Mouse (Mus musculus) urinary bladder, postnatal 36 days (tissue): ENCODE data around the gene 4930503B20Rik.

ENCODE experiments used
- DNase-seq, 2 experiments: peaks; one replicate each; pipeline ENCODE4 v3.0.0; 2022; ENCODE audit warnings: low spot score in 2 of 2, mixed read lengths in 1 of 2

The 4930503B20Rik gene

GRCm38 (mm10) chr3:146651217-146651616 lies at the start of gene 4930503B20Rik:
Gene 4930503B20Rik (minus strand): TSS chr3:146651317.
- DNase-seq: no peak

- no peak for DNase-seq
Measured at GRCm38 (mm10) chr3:146700051-146700450, 48.9 kb upstream of the 4930503B20Rik start.

GRCm38 (mm10) chr3:146698982-146699381 lies 47.9 kb upstream of the 4930503B20Rik start:
- DNase-seq: no peak

GRCm38 (mm10) chr3:146692547-146692946 lies 41.4 kb upstream of the 4930503B20Rik start:
- no peak for DNase-seq

GRCm38 (mm10) chr3:146687121-146687725 lies 36.1 kb upstream of the 4930503B20Rik start:
- DNase-seq: no peak

GRCm38 (mm10) chr3:146686428-146686827 lies 35.3 kb upstream of the 4930503B20Rik start:
- no peak for DNase-seq

GRCm38 (mm10) chr3:146684811-146685675 lies 33.9 kb upstream of the 4930503B20Rik start, which contains the start of gene Samd13:
Gene Samd13 (minus strand): TSS chr3:146685592.
- DNase-seq: peak; percentile 2 to 48

- DNase-seq: no peak
Measured at GRCm38 (mm10) chr3:146683095-146683494, 32.0 kb upstream of the 4930503B20Rik start.

GRCm38 (mm10) chr3:146682140-146682651 lies 31.1 kb upstream of the 4930503B20Rik start:
- DNase-seq: peak; percentile 21 to 35

- DNase-seq: no peak
Measured at GRCm38 (mm10) chr3:146681696-146682095, 30.6 kb upstream of the 4930503B20Rik start.

- DNase-seq: no peak
Measured at GRCm38 (mm10) chr3:146680625-146681024, 29.5 kb upstream of the 4930503B20Rik start.

GRCm38 (mm10) chr3:146679646-146680045 lies 28.5 kb upstream of the 4930503B20Rik start:
- no peak for DNase-seq

- DNase-seq: no peak
Measured at GRCm38 (mm10) chr3:146676193-146676592, 25.1 kb upstream of the 4930503B20Rik start.

- no peak for DNase-seq
Measured at GRCm38 (mm10) chr3:146675101-146675500, 24.0 kb upstream of the 4930503B20Rik start.

- DNase-seq: no peak
Measured at GRCm38 (mm10) chr3:146671121-146671520, 20.0 kb upstream of the 4930503B20Rik start.

- DNase-seq: no peak
Measured at GRCm38 (mm10) chr3:146661907-146662306, 10.8 kb upstream of the 4930503B20Rik start.

- DNase-seq: no peak
Measured at GRCm38 (mm10) chr3:146661001-146661400, 9.9 kb upstream of the 4930503B20Rik start.

- no peak for DNase-seq
Measured at GRCm38 (mm10) chr3:146659321-146659720, 8.2 kb upstream of the 4930503B20Rik start.

GRCm38 (mm10) chr3:146658061-146658639 lies 7.0 kb upstream of the 4930503B20Rik start:
- DNase-seq: no peak

- no peak for DNase-seq
Measured at GRCm38 (mm10) chr3:146657433-146657832, 6.3 kb upstream of the 4930503B20Rik start.

GRCm38 (mm10) chr3:146655111-146655577 lies 4.0 kb upstream of the 4930503B20Rik start:
- no peak for DNase-seq

- DNase-seq: no peak
Measured at GRCm38 (mm10) chr3:146653692-146654091, 2.6 kb upstream of the 4930503B20Rik start.
